Mouse (Mus musculus) intestine, embryonic 14.5 days (tissue): ENCODE results near the gene Olfr1494. TPM values are rescaled to one million over a fixed set of nuclear protein-coding genes. Genes with fewer than 3 reads are reported as not detected.

ENCODE experiments used
- polyA plus RNA-seq: library from polyadenylated mRNA; unstranded; fragments of >200 nt; fragmentation: Nextera tagmentation; extraction: Ambion mirVana; gene quantifications from 2 replicates; pipeline ENCODE4 v1.2.1, GENCODE M21; 2014

Gene Olfr1494
- polyA plus RNA-seq, 1 experiment from 2014 or later, result not detected

Other genes with a start within 250 kb of the Olfr1494 start
- gene Olfr1477, start 239.2 kb upstream of the Olfr1494 start, polyA plus RNA-seq, result not detected in 2 replicates
- not detected in 2 replicates for gene Olfr1480, start 211.8 kb upstream of the Olfr1494 start, polyA plus RNA-seq
- gene Olfr1484, start 156.2 kb upstream of the Olfr1494 start, polyA plus RNA-seq, result not detected in 2 replicates
- gene Olfr1487, start 122.4 kb upstream of the Olfr1494 start, polyA plus RNA-seq, result not detected in 2 replicates
- gene Olfr1489, start 108.1 kb upstream of the Olfr1494 start, polyA plus RNA-seq, result not detected in 2 replicates
- gene Olfr1490, start 88.6 kb upstream of the Olfr1494 start, polyA plus RNA-seq, result not detected in 2 replicates
- not detected in 2 replicates for gene Olfr1491, start 42.5 kb upstream of the Olfr1494 start, polyA plus RNA-seq
- gene Olfr1493-ps1, start 16.4 kb upstream of the Olfr1494 start, polyA plus RNA-seq, result not detected in 2 replicates
- not detected in 2 replicates for gene Olfr1495, start 24.9 kb downstream of the Olfr1494 start, polyA plus RNA-seq
- not detected in 2 replicates for gene Olfr1496, start 38.1 kb downstream of the Olfr1494 start, polyA plus RNA-seq
- not detected in 2 replicates for gene Olfr1497, start 58.5 kb downstream of the Olfr1494 start, polyA plus RNA-seq
- not detected in 2 replicates for gene Olfr1499, start 79.7 kb downstream of the Olfr1494 start, polyA plus RNA-seq
- not detected in 2 replicates for gene Olfr1500, start 90.8 kb downstream of the Olfr1494 start, polyA plus RNA-seq
- gene Olfr1501, start 111.0 kb downstream of the Olfr1494 start, polyA plus RNA-seq, result not detected in 2 replicates
- not detected in 2 replicates for gene Olfr1502, start 122.1 kb downstream of the Olfr1494 start, polyA plus RNA-seq
- not detected in 2 replicates for gene Olfr1504, start 158.2 kb downstream of the Olfr1494 start, polyA plus RNA-seq
- gene Olfr1505, start 173.8 kb downstream of the Olfr1494 start, polyA plus RNA-seq, result not detected in 2 replicates